Mouse (Mus musculus) cerebellum, adult 9-10 months (tissue): ENCODE data around the gene Rps17.

Experiments used
- DNase-seq: peaks from one replicate; pipeline ENCODE4 v3.0.0; 2022

Gene Rps17

DNA sequence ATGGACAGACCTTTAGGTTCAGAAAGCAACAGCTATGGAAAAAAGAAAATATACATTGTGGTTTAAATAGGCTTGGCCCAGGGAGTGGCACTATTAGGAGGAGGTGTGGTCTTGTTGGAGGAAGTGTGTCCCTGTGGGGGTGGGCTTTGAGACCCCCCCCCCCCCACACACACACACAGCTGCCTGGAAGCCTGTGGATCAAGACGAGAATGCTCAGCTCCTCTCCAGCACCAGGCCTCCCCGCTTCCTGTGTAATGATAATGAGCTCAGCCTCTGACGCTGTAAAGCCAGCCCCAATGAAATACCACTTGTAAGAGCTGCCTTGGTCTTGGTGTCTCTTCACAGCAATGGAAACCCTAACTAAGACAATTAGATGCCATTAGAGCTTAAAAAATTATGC, 14.3 kb downstream of the Rps17 start:
- DNase-seq, result no peak

DNA sequence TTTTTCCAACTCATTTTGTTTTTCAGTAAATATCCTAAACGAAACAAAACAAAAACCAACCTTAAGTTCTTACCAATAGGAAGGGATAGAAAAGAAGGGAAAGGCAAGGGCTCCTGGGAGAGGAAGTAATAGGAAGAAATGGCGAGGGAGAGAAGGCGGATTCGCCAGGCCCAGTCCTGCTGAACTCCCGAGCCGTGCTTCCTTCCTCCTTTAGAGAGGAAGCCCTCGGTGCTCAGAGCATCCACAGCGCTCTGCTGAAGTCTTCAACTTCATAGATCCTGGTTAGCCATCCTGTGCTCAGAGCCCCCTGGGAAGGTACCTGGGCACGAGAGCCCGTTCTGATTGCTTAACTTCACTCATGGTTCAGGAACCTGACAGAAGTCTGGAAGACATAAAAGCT, 17.4 kb downstream of the Rps17 start:
- no peak for DNase-seq

DNA sequence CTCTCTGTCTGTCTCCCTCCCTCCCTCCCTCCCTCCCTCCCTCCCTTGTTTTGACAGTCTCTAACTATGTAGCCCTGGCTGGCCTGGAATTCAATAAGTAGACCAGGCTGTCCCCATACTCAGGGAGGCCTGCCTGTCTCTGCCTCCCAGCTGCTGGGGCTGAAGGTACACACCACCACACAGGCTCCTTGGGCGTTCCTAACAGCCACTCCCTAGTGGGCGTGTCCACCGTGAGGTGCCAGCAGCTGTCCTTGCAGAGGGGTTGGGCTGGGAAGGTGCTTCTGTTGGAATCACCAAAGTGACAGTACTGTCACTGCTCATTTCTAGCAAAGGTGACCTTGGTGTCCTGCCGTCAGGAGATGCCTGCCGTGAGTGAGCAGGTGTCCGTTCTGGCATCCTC, 18.2 kb downstream of the Rps17 start:
- DNase-seq, result no peak

DNA sequence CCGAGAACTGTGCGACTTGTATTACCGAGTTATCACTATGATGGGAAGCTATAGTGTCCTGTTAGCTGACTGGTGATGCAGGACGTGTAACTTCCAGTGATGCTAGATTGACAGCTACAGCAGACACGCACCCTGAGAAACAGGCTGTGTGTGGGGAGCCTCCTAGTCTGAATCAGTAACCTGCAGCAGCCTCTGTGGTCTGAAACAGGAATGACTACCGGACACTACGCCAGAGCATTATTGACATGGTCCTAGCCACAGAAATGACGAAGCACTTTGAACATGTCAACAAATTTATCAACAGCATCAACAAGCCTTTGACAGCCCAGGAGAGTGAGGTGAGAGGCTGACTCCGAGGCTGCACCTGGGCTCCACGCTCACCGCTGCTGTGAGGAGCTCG, 19.0 kb downstream of the Rps17 start:
- DNase-seq, result no peak

DNA sequence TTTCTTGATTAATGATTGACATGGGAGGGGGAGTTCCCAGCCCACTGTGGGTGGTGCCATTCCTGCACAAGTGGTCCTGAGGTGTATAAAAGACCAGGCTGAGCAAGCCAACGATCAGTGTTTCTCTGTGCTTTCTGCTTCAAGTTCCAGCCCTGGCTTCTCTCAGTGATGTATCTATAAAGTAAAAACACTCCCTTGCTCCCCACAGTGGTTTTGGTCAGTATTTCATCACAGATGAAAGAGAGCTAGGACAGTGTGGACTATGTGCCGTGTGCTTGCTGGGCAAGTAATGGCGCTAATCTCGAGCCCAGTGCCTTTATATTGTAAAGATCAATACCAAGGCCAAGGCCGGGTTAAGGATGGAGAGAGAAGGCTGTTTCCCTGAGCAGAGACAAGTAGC, 23.3 kb downstream of the Rps17 start:
- DNase-seq, result no peak

DNA sequence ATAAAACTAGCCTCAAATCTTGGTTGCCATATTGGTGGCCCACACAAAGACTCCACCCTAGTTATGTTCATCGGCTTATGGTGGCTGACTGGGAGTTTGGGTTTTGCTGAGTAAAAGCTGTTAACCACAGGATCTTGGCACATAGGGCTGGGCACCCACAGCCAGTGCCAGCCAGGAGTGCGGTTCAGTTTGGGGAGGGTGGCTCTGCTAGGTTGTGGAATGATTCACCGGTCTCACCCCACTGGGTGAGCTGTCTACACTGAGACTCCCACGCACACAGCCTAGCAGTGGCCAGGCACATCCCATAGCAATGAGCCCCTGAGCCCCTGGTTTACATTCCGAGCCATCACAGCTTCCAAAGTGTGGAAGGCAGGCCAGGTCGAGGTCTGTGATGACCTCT, 25.3 kb downstream of the Rps17 start:
- no peak for DNase-seq

DNA sequence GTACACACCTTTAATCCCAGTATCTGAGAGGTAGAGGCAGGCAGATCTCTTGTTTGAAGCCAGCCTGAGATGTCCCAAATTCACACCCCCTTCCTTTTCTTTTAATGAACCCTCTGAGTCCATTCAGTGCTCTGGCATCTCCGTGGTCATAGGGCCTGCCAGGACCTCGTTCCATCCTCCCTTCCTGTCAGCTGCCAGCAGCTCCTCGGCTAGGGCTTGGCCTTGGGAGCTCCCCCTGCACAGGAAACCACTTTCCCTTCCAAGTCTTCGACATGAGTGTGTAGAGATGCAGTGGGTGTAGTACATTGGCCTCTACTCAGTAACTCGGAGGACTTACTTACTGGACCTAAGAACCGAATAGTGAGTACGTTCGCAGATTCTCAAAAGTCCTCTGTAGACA, 29.5 kb downstream of the Rps17 start:
- no peak for DNase-seq

DNA sequence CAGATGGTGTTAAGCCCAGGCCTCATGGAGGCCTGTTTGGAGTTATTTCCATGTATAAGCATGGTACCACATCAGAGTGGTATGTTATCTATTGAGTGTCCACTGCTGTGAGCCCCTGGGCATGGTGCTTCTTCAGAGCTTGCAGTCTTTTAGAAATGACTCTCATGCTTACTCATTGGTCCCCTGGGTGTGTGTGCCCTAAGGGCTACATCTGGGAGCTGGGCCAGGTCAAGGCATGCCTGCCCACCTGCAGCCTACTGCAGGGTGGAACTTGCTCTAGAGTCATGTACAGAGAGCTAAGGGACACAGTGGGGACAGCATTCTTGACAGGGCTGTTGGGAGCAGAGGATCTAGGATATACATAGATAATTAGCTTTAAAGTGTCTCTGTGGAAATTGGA, 33.5 kb downstream of the Rps17 start:
- no peak for DNase-seq

DNA sequence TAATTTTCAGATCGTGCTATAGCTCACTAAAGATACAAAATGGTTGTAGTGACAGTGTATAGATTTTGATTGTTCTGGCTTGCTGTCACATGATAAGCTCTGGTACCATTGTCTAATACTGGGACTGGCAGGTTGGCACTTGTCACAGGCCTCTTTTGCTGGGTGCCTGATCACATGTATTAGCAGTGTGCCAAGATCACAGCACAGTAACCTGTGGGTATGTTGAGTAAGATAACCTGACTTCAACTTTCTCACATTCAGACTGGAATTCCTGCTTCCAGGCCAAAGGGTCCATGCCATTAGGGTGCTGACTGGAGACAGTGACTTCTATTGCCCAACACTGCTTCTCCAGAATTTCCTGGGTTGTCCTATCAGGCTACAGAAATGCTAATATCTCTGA, 33.9 kb downstream of the Rps17 start:
- DNase-seq, result no peak

DNA sequence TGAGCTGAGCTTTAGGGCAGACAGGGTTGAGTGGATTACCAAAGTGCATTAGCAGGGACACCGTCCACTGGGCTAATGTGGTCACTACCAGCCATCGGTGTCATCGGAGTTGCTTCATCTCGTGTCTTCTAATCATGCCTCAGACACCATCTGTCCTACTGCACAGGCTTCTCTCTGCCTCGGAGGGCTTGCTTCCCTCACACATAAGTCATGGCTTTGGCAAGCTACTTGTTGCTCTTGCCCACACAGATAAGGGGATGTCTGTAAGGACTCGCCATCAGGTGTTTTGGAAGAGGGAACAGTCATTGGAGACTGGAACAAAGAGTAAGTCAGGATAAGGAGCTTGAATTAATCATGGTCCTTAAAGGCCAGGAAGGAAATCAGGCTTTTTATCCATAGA, 35.8 kb downstream of the Rps17 start:
- DNase-seq, result no peak

DNA sequence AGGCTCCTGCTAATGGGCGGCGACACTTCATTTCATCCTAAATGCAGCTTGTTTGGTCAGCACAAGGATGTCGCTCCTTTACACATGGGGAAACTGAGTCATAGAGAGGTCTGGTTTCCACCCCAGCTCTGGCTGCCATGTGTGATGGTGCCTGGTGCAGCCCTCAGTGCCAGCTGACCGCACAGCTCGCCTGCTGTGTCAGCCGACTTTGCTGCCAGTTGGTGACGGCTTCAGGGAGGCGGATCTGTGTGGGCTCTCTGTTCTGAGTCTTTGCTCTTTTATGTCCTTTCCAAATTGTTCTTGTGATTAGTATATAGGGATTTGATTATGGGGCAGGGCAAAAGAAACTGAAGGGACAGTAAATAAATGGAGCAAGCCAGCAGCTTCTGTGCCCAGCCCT, 37.3 kb downstream of the Rps17 start:
- DNase-seq, result peak; percentile 13

DNA sequence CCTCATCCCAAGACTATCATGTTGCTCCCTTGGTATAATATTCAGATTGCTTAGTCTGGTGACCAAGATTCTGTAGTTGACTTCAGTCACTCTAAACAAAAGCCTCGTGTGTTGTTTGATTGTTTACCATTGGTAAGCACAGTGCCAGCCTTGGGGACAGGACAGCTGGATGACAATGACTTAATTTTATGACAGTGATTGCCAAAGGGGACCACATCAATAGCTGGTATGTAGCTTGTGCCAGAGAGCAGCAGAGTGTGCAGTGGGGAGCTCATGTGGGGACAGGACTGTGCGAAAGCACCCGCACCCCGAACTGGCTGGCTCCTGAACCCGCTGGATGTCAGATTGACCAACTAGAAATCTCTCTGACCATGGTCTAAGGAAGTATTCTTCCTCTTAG, 40.4 kb downstream of the Rps17 start:
- peak; percentile 8 for DNase-seq

DNA sequence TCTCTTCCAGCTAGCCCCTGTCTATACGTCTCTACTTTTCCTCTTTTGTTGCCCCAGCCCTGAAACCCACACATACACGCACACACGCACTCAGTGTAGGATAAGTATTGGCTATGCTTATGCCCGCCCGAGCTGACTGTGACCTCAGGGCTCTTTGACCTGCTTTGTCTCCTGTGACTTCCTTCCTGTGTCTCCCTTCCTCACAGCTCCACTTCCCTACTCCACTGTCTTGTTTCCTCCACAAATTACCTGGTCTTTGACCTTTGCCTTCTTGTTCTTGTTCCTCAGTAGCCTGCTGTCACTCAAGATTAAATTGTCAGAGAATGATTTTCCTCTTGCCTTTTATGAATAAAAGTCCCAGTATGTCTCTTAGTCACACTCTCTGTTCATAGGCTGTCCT, 41.0 kb downstream of the Rps17 start:
- DNase-seq, result no peak

DNA sequence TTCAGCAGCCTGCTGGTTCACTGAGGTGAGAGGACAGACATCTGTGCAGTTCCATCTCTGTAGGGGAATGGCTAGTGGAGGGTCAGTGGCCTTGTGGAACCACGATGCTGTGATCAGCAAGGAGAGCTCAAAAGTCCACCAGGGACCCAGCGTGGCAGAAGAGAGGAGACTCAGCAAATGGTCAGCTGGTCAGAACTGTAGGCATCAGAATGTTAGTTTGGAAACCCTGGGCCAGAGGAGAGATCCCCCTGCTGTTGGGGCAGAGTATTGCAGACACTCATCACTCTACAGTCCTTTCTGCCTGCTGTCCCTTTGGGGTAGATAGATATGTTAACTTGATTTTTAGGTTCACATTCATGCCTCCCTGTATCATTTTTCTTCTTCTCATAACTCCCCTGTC, 41.4 kb downstream of the Rps17 start:
- DNase-seq, result no peak

DNA sequence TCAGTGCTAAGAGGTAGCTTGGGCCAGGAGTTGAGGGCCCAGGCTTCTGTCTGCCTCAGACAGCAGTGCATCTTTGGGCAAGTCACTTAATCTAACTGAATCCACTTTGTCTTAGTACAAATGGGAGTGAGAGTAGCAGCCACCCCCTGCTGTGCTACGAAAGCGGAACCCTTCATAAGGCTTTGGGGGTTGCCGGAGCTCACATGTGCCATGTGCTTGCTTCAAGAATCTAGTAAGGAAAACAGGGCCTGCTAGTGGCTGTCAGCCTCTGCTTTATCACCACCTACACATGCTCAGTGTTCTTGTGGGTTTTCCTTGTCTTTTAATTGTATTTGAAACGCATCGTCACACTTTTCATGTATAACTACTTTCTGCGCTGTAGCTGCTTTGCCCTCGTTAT, 43.7 kb downstream of the Rps17 start:
- no peak for DNase-seq

DNA sequence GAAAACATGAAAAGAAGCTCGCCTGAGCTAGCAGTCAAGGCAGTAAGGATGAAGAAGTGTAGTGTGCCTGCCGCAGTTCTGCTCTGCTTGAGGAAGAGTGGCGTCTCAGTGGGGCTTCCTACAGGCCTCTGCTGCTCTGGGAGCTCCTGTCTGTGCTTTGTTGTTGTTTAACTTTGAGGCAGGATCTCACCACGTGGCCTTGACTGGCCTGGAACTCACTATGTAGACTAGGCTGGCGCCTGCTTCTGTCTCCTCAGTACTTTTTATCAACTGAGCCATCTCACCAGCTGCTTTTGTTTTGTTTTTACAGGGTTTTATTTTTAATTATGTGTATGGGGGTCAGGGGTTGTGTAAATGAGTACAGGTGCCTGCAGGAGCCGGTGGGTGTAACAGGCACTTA, 46.8 kb downstream of the Rps17 start:
- DNase-seq, result no peak

DNA sequence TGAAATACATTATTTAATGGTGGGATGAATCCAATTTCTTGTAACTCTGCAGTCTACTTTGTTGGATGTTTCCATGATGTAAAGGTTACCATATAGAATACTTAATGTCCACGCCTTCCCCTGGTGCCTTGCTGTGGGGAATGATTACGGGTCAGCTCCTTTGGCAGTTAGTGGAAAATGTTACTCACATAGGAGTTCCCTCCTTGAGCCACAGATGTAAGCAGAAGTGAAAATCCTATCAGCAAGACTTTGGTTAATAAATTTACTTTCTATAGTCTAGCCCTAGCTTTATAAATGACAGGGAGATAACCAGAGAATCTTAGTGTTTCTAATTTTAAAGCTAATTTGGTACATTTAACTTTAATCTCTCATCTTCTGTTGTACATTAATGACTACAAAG, 49.9 kb downstream of the Rps17 start:
- no peak for DNase-seq
